8 mouse cellular contexts compared by ENCODE assay signal in the genomic region with DNA sequence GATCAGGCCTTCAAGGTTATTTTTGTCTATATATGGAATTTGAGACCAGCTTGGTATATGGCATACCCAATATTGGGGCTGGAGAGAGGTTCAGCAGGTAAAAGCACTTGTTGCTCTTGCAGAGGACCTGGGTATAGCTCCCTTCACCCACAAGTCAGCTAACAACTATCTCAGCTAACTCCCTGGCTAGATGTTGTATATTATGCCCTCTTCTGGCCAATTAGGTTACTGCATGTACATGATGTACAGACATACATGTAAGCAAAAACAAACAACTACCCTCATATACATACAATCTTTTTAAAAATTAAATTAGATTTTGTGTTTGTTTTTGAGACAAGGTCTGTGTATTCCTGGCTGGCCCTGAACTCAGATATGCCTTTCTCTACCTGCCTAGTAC. TPM values are rescaled to one million over a fixed set of nuclear protein-coding genes. Genes with fewer than 3 reads are reported as not detected.
DNase-seq lines count a peak whose midpoint lies in the region; ATAC-seq and TF ChIP-seq lines count a peak whose summit lies in the region.

No protein-coding gene starts in this region.

- H3K4me3 ChIP-seq in limb, embryonic 14.5 days (replicated peaks; ENCODE audit: low read length) = peak overlapping the region; percentile 80

- H3K9me3 ChIP-seq in limb, embryonic 14.5 days (ENCODE audit: control insufficient read depth, low read length) = no peaks in the 10 kb centered on the region

- ATAC-seq in erythroblast, adult 5-6 weeks (replicated peaks; ENCODE audit: low FRiP score, poor library complexity, severe bottlenecking) = peak; percentile 57
- no peak for ATAC-seq in limb, embryonic 14.5 days (ENCODE audit: low FRiP score, low read depth)

- H3K4me2 ChIP-seq in limb, embryonic 14.5 days (replicated peaks; ENCODE audit: low read depth, low read length, severe bottlenecking) = peak overlapping the region; percentile 74

- no peak overlapping the region for H3K9ac ChIP-seq in limb, embryonic 14.5 days (ENCODE audit: low read depth, low read length, severe bottlenecking)

- no peaks in the 10 kb centered on the region for H3K27me3 ChIP-seq in limb, embryonic 14.5 days (ENCODE audit: control insufficient read depth, insufficient read depth, low read length)

- intact Hi-C loops in gastrocnemius, postnatal 36 days (cut with DNase I) = loop anchor here (5.0 kb wide), 1 partner anchor 152 kb away; no protein-coding TSS in a partner anchor

- DNase-seq in kidney, adult 9 months = peak; percentile 72
- no peak for DNase-seq in kidney, adult 18-20 months
- DNase-seq in MEL-GATA-1-ER (ENCODE audit: extremely low read depth, low read depth) = peak; percentile 78
- DNase-seq in limb, embryonic 14.5 days (ENCODE audit: low spot score) = no peak
- DNase-seq in retina, postnatal 1 day = peak; percentile 69
- DNase-seq in gastrocnemius, postnatal 36 days = no peak
- no peak for DNase-seq in adrenal gland, adult 18-20 months (ENCODE audit: low spot score in 2 of 2)

- peaks cover 17% of the 10 kb centered on the region for H3K4me1 ChIP-seq in limb, embryonic 14.5 days (ENCODE audit: control insufficient read depth, insufficient read depth, low read length)

- TF ChIP-seq POLR2A in limb, embryonic 14.5 days (IDR thresholded peaks at IDR 0.05; ENCODE audit: borderline replicate concordance, extremely low read depth, insufficient read depth, insufficient read length) = no peak

- no peak overlapping the region for H3K27ac ChIP-seq in limb, embryonic 14.5 days (replicated peaks; ENCODE audit: low read depth, low read length)

- H3K36me3 ChIP-seq in limb, embryonic 14.5 days (ENCODE audit: control insufficient read depth, insufficient read depth, low read length) = peaks cover 37% of the 10 kb centered on the region

RNA-seq across cellular contexts. Expression of a gene that starts 1.7 kb away (rescaled TPM):
- total RNA-seq in erythroblast, adult 5-6 weeks (2015; ENCODE audit: low replicate concordance) = 30.4 and 97.8 TPM in 2 replicates
- total RNA-seq in erythroblast, adult 5-6 weeks (2017; ENCODE audit: low replicate concordance) = 76.9 and 89.4 TPM in 2 replicates
- polyA plus RNA-seq in limb, embryonic 14.5 days (2012; rRNA removed) = 272 and 324 TPM in 2 replicates
- 221 and 244 TPM in 2 replicates for polyA plus RNA-seq in limb, embryonic 14.5 days (2014; fragmentation: Nextera tagmentation; extraction: Ambion mirVana)
- 100 to 1,000 TPM in 1 of 2 experiments, 10 to 100 TPM in 1; 97.6 to 126 TPM for total RNA-seq in gastrocnemius, postnatal 36 days (2021)
- 100 to 1,000 TPM; 291 to 303 TPM for total RNA-seq in adrenal gland, adult 18-20 months (2021)

RNA-seq across cellular contexts. Expression of a gene that starts 2.4 kb away (rescaled TPM):
- 6.3 and 11.1 TPM in 2 replicates for total RNA-seq in erythroblast, adult 5-6 weeks (2015; ENCODE audit: low replicate concordance)
- total RNA-seq in erythroblast, adult 5-6 weeks (2017; ENCODE audit: low replicate concordance) = 34.5 and 44.0 TPM in 2 replicates
- polyA plus RNA-seq in limb, embryonic 14.5 days (2012; rRNA removed) = 56.4 and 63.1 TPM in 2 replicates
- polyA plus RNA-seq in limb, embryonic 14.5 days (2014; fragmentation: Nextera tagmentation; extraction: Ambion mirVana) = 32.4 and 33.3 TPM in 2 replicates
- 10 to 100 TPM; 54.1 to 54.7 TPM for total RNA-seq in gastrocnemius, postnatal 36 days (2021)
- 10 to 100 TPM; 70.5 to 75.4 TPM for total RNA-seq in adrenal gland, adult 18-20 months (2021)

RNA-seq across cellular contexts. Expression of a gene that starts 29.6 kb away (rescaled TPM):
- 0.96 and 3.1 TPM in 2 replicates for total RNA-seq in erythroblast, adult 5-6 weeks (2015; ENCODE audit: low replicate concordance)
- total RNA-seq in erythroblast, adult 5-6 weeks (2017; ENCODE audit: low replicate concordance) = 4.0 and 11.6 TPM in 2 replicates
- polyA plus RNA-seq in limb, embryonic 14.5 days (2012; rRNA removed) = 64.8 and 69.4 TPM in 2 replicates
- polyA plus RNA-seq in limb, embryonic 14.5 days (2014; fragmentation: Nextera tagmentation; extraction: Ambion mirVana) = 59.9 and 67.8 TPM in 2 replicates
- total RNA-seq in gastrocnemius, postnatal 36 days (2021) = 10 to 100 TPM in 1 of 2 experiments, 1 to 10 TPM in 1; 8.1 to 11.6 TPM
- 100 to 1,000 TPM; 125 to 144 TPM for total RNA-seq in adrenal gland, adult 18-20 months (2021)

RNA-seq across cellular contexts. Expression of a gene that starts 53.2 kb away (rescaled TPM):
- 5.0 and 6.0 TPM in 2 replicates for total RNA-seq in erythroblast, adult 5-6 weeks (2015; ENCODE audit: low replicate concordance)
- 3.9 and 10.9 TPM in 2 replicates for total RNA-seq in erythroblast, adult 5-6 weeks (2017; ENCODE audit: low replicate concordance)
- polyA plus RNA-seq in limb, embryonic 14.5 days (2012; rRNA removed) = 36.4 and 45.8 TPM in 2 replicates
- 21.7 and 22.9 TPM in 2 replicates for polyA plus RNA-seq in limb, embryonic 14.5 days (2014; fragmentation: Nextera tagmentation; extraction: Ambion mirVana)
- total RNA-seq in gastrocnemius, postnatal 36 days (2021) = 10 to 100 TPM; 12.0 to 12.2 TPM
- total RNA-seq in adrenal gland, adult 18-20 months (2021) = 10 to 100 TPM; 33.5 to 38.7 TPM

Comparison
In these comparisons a context has a peak if more than half of its experiments do, and no peak if none do; other contexts are left out.
1. DNase-seq: peak in kidney, adult 9 months (single experiment), MEL-GATA-1-ER (single experiment) and retina, postnatal 1 day (single experiment); none in kidney, adult 18-20 months (single experiment), limb, embryonic 14.5 days (single experiment), gastrocnemius, postnatal 36 days (0 of 2) and adrenal gland, adult 18-20 months (0 of 2).
2. RNA of a gene that starts 29.6 kb away (total RNA-seq): 125 to 144 TPM in adrenal gland, adult 18-20 months; 8.1 to 11.6 TPM in gastrocnemius, postnatal 36 days and 0.96 to 11.6 TPM in erythroblast, adult 5-6 weeks; every median in the first group is over 4 times any median in the second.